Mouse (Mus musculus) embryonic fibroblast, embryonic 13.5 days (primary cell): ENCODE results near the gene Ambra1. TPM values are rescaled to one million over a fixed set of nuclear protein-coding genes. Genes with fewer than 3 reads are reported as not detected.
A peak's percentile ranks its signal among the peaks of the same experiment; 100 is the strongest.

Experiments
- H3K27ac ChIP-seq: 2 replicates; pipeline ENCODE4 v1.5.1; 2012; ENCODE audit warnings: low read length, control low read depth, inconsistent platforms; ENCODE audit not compliant: insufficient read depth
- H3K4me1 ChIP-seq: 2 replicates; pipeline ENCODE4 v1.6.1; 2011; ENCODE audit warnings: low read length; ENCODE audit not compliant: control insufficient read depth, insufficient read depth
- H3K4me3 ChIP-seq: 2 replicates; pipeline ENCODE4 v1.5.1; 2011; ENCODE audit warnings: mild to moderate bottlenecking, control low read depth, low read length; ENCODE audit not compliant: insufficient read depth
- CTCF ChIP-seq: IDR thresholded peaks from 2 replicates; pipeline ENCODE4 v1.5.1; 2011; ENCODE audit warnings: mild to moderate bottlenecking, control low read depth, low read length, moderate library complexity, borderline replicate concordance; ENCODE audit not compliant: insufficient read depth
- POLR2A ChIP-seq: IDR thresholded peaks from 2 replicates; pipeline ENCODE4 v1.6.1; 2011; ENCODE audit warnings: low read depth, mild to moderate bottlenecking, control low read depth, low read length, moderate library complexity
- polyA plus RNA-seq: library from polyadenylated mRNA; stranded (reverse); fragments of >200 nt; gene quantifications from 2 replicates; pipeline ENCODE4 v1.2.4, GENCODE M21; 2011; ENCODE audit warnings: low read depth; ENCODE audit not compliant: missing spikeins, insufficient read length

Gene Ambra1
- polyA plus RNA-seq, 1 experiment, result 23.8 TPM

GRCm38 (mm10) chr2:91912616-91913015 is 182.7 kb downstream of the Ambra1 start:
- Histone ChIP-seq H3K27ac (no peak overlapping the region), H3K4me1 (peaks cover 5% of the 10 kb centered on the region; the same call in 1 of the 2 replicates), H3K4me3 (no peak overlapping the region)
- TF ChIP-seq POLR2A (no peak), CTCF (no peak)

GRCm38 (mm10) chr2:91913328-91914110 is 183.6 kb downstream of the Ambra1 start:
- TF ChIP-seq POLR2A (no peak), CTCF (no peak)
- H3K4me3 ChIP-seq, result no peak overlapping the region
- H3K4me1 ChIP-seq, result peaks cover 5% of the 10 kb centered on the region; the same call in 1 of the 2 replicates
- no peak overlapping the region for H3K27ac ChIP-seq

GRCm38 (mm10) chr2:91916346-91916977 is 186.5 kb downstream of the Ambra1 start:
- Histone ChIP-seq H3K4me1 (peaks cover 5% of the 10 kb centered on the region; the same call in 1 of the 2 replicates), H3K4me3 (no peak overlapping the region), H3K27ac (no peak overlapping the region)
- TF ChIP-seq POLR2A (no peak), CTCF (no peak)

GRCm38 (mm10) chr2:91917096-91917495 is 187.2 kb downstream of the Ambra1 start:
- peaks cover 5% of the 10 kb centered on the region; the same call in 1 of the 2 replicates for H3K4me1 ChIP-seq
- no peak overlapping the region for H3K27ac ChIP-seq
- TF ChIP-seq CTCF (no peak), POLR2A (no peak)
- H3K4me3 ChIP-seq, result no peak overlapping the region

GRCm38 (mm10) chr2:91920130-91920529 is 190.2 kb downstream of the Ambra1 start:
- H3K4me3 ChIP-seq, result no peak overlapping the region
- 0 out of 2 replicates have a peak, but pooled peaks cover 2% of the 10 kb centered on the region for H3K4me1 ChIP-seq
- no peak for TF ChIP-seq CTCF
- no peak overlapping the region for H3K27ac ChIP-seq

DNA sequence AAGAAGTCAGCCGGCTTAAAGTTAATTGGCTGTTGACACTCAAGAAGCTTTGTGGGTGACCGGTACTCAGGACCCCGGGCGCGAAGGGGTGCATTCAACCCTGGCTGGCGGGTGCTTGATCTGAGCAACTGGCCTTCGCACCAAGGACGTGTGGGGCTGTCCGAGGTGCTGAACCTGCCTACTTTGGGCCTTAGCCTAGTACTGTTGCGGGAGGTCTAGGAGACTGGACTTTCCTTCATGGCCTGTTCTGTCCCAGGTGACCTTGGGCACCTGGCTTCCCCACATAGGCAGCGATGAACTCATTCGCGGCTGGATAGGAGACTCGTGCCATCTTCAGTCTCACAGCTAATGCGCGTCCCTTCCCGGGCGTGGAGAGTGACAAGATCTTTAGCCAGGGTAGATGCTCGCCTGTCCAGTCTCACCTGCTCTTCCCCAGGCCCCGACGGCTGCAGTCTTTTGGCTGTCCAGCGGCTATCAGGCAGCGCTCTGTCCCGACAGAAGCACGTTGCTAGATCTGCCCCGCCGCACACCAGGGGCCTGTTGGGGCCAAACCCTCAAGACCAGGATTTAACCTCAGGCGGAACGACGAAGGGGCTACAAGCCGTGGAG is 191.4 kb downstream of the Ambra1 start:
- Histone ChIP-seq H3K4me1 (0 out of 2 replicates have a peak, but pooled peaks cover 2% of the 10 kb centered on the region), H3K27ac (no peak overlapping the region), H3K4me3 (no peak overlapping the region)
- TF ChIP-seq POLR2A (no peak), CTCF (no peak)

DNA sequence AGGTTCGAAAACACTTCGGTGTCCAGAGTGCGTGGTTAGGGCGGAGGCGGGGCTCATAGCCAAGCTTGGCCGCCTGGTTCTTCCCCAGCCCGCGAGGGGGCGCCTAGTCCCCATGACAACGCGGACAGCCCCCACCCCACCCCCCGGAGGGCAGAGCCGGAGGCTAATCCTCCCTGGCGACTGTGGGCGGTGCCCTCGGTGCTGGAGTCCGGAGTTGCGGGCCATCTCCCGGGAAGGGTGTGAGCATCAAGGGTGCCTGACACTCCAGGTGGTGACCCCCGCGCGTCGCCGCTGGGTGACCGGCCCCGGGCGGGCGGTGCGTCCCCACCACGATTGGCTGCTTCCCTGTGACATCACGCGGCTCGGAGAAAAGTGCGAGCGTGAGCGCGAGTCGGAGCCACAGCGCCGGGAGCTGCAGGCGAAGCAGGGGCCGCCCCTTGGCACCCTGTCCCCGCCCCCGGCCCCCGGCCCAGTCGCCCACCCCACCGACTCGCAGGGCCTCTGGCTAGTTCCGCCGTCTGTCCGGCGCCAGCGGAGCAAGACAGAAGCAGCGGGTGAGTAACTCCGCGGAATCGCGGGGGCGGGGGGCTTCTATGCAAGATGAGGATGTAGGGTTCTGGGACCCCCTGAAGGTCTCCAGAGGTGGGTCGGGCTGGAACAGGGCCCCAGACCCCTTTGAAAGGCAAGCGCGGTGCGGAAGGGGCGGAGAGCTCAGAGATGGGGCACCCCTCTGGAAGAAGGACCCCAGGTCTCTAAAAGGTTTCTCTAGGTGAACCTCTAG is 192.0 kb downstream of the Ambra1 start:
- H3K27ac ChIP-seq, result no peak overlapping the region
- TF ChIP-seq CTCF (peak; percentile 52), POLR2A (no peak)
- H3K4me3 ChIP-seq, result peak overlapping the region; percentile 61
- H3K4me1 ChIP-seq, result 0 out of 2 replicates have a peak, but pooled peaks cover 2% of the 10 kb centered on the region

DNA sequence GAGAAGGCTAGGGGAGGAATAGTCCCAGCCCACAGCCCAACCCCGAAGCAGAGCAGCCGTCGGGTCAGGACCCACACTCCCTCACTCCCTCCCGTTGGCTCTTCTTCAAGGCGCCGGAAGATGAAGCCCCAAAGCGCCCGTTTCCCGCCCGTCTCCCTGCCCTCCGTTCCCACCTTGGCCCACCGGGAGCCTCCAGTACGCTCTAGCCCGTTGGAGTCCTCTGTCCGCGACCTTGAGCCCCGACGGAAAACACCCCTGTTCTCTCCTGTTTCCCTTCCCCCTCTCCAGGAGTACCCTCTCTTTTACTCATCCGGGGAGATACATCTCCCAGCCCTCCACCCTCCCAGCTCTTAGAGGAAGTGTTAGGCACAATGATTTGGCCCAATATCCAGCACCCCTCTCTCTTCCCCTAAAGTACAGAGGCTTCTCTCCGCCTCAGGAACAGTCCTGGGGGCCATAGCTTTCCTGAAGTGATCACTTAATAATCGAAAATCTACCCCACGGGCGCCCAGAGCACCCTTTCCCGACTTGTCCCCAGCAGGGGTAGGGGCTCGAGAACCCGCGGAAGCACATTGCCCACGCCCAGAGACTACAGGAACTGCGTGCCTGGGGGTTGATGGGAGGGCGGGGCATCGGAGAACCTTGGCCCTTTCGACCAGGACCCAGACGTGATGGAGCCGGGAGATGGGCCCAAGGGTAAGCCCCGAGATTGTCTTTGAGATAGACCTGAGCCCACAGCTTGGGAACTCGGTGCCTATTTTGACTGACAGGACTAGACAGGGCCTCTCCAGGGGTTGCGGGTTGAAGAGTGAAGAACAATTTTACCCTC is 192.9 kb downstream of the Ambra1 start:
- no peak overlapping the region for H3K4me3 ChIP-seq
- H3K27ac ChIP-seq, result no peak overlapping the region
- TF ChIP-seq POLR2A (no peak), CTCF (no peak)
- H3K4me1 ChIP-seq, result 0 out of 2 replicates have a peak, but pooled peaks cover 2% of the 10 kb centered on the region

DNA sequence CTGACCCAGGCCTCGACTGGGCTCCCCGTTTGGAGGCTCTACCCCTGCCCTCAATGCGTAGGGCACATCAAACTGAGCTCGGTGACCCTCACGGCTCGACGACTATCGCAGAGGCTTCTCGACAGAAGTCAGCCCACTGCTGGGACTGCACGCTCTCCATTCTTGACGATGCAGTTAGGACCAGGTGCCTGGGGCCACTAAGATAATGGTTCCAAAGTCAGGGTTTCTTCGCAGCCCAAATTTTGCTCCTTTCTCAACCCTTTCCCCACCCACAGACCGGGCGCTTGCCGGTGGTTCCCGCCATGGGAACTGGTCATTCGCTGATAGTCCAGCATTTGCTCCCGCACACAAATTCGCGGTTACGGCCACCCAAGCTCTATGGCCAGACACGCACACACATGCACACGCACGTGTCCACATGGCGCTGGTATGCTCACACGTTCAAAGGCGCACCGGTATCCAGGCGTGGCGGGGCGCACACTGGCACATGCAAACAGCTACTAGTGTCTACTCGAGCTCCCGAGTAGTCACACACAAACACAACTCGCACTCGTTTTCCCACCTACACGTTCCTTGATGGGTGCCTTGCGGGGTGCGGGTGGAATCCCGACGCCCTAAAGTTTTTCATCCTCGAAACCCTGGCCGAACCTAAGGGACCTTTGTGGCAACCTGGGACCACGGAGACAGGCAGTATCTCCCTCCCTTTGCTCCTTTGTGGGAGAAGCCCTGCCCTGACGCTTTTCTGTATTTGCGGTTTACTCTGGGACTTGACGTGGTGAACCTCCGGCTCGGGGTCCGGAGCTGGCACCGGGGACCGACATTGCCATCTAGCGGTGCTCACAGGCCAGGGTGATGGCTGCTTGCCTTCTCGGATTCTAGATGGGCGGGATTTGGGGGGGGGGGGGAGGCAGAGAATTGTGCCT is 193.7 kb downstream of the Ambra1 start:
- TF ChIP-seq POLR2A (no peak), CTCF (peak; percentile 84)
- H3K4me3 ChIP-seq, result peak overlapping the region; percentile 7
- H3K4me1 ChIP-seq, result 0 out of 2 replicates have a peak, but pooled peaks cover 2% of the 10 kb centered on the region
- no peak overlapping the region for H3K27ac ChIP-seq
